ENCODE assay signal across 14 mouse cellular contexts in genomic region chr7:145173563-145173962, GRCm38 (mm10). TPM values are rescaled to one million over a fixed set of nuclear protein-coding genes. Genes with fewer than 3 reads are reported as not detected.
A peak's percentile ranks its signal among the peaks of the same experiment; 100 is the strongest.
DNase-seq lines count a peak whose midpoint lies in the region; ATAC-seq and TF ChIP-seq lines count a peak whose summit lies in the region.
"Had no signal": no experiment of that assay in that cellular context is flagged by ENCODE, and none has a peak within 500 bp of the region (broad histone marks: within the 10 kb centered on the region; RNA-seq: fewer than 3 reads in every experiment).

No protein-coding gene starts in this region.

- TF ChIP-seq CTCF in forebrain, postnatal 0 days (IDR thresholded peaks at IDR 0.05; ENCODE audit: low read depth): no peak
- TF ChIP-seq CTCF in ES-Bruce4 (IDR thresholded peaks at IDR 0.05; ENCODE audit: low read depth, low read length): no peak

- H3K4me3 ChIP-seq in forebrain, embryonic 10.5 days: no peak overlapping the region
- H3K4me3 ChIP-seq in forebrain, postnatal 0 days (ENCODE audit: low read depth, low read length): no peak overlapping the region
- no peak overlapping the region for H3K4me3 ChIP-seq in ES-Bruce4 (ENCODE audit: low read depth, low read length)
- H3K4me3 ChIP-seq in hindbrain, embryonic 11.5 days (ENCODE audit: low read depth, low read length): no peak overlapping the region
- H3K4me3 ChIP-seq in midbrain, embryonic 14.5 days (replicated peaks; ENCODE audit: low read depth, low read length): no peak overlapping the region
- H3K4me3 ChIP-seq: heart, embryonic 13.5 days; intestine, embryonic 15.5 days had no signal

- 63% methylated on average over 15 of the region's 15 CpGs for WGBS in forebrain, embryonic 10.5 days
- 28% methylated on average over 15 of the region's 15 CpGs for WGBS in forebrain, postnatal 0 days
- WGBS in hindbrain, embryonic 11.5 days: 36% methylated on average over 15 of the region's 15 CpGs
- 17% methylated on average over 15 of the region's 15 CpGs for WGBS in midbrain, embryonic 14.5 days

- no peak for TF ChIP-seq POLR2A in ES-Bruce4 (IDR thresholded peaks at IDR 0.05; ENCODE audit: insufficient read depth, low read length)

- no peaks in the 10 kb centered on the region for H3K36me3 ChIP-seq in forebrain, embryonic 10.5 days (replicated peaks)
- H3K36me3 ChIP-seq in forebrain, postnatal 0 days (ENCODE audit: insufficient read depth): no peaks in the 10 kb centered on the region
- H3K36me3 ChIP-seq in ES-Bruce4 (ENCODE audit: control insufficient read depth, insufficient read depth, low read length, poor library complexity, severe bottlenecking): no peaks in the 10 kb centered on the region
- no peaks in the 10 kb centered on the region for H3K36me3 ChIP-seq in hindbrain, embryonic 11.5 days (ENCODE audit: control insufficient read depth, insufficient read depth, low read length)
- H3K36me3 ChIP-seq in midbrain, embryonic 14.5 days (ENCODE audit: control insufficient read depth, insufficient read depth, low read length): no peaks in the 10 kb centered on the region
- H3K36me3 ChIP-seq: heart, embryonic 13.5 days; intestine, embryonic 15.5 days had no signal

- no peak overlapping the region for H3K9ac ChIP-seq in forebrain, postnatal 0 days
- peak overlapping the region; percentile 51 for H3K9ac ChIP-seq in ES-Bruce4 (ENCODE audit: low read depth, poor library complexity, severe bottlenecking)
- H3K9ac ChIP-seq in hindbrain, embryonic 11.5 days (ENCODE audit: low read depth, low read length): no peak overlapping the region
- H3K9ac ChIP-seq in midbrain, embryonic 14.5 days (replicated peaks; ENCODE audit: low read length): no peak overlapping the region; the same call in 1 of the 2 replicates
- H3K9ac ChIP-seq: heart, embryonic 13.5 days; intestine, embryonic 15.5 days had no signal

- no peak for TF ChIP-seq EP300 in ES-Bruce4 (IDR thresholded peaks at IDR 0.05; ENCODE audit: insufficient read depth, low read depth, low read length)

- DNase-seq in forebrain, embryonic 10.5 days (ENCODE audit: extremely low spot score, low spot score): no peak
- no peak for DNase-seq in forebrain, postnatal 0 days
- DNase-seq in hindbrain, embryonic 11.5 days (ENCODE audit: low spot score): peak; percentile 14
- no peak for DNase-seq in midbrain, embryonic 14.5 days
- no peak for DNase-seq in frontal cortex, postnatal 14 days (ENCODE audit: low spot score in 2 of 2)
- no peak for DNase-seq in spleen, postnatal 10 days (ENCODE audit: low spot score in 2 of 2)
- no peak for DNase-seq in frontal cortex, postnatal 36 days (ENCODE audit: low spot score in 2 of 2)
- DNase-seq: cerebellum, postnatal 36 days; gastrocnemius, postnatal 25 days; thymus, postnatal 14 days had no signal

- no peak overlapping the region for H3K4me2 ChIP-seq in forebrain, postnatal 0 days (ENCODE audit: low read depth)
- H3K4me2 ChIP-seq in hindbrain, embryonic 11.5 days (replicated peaks; ENCODE audit: low read depth, low read length): no peak overlapping the region
- H3K4me2 ChIP-seq in midbrain, embryonic 14.5 days (ENCODE audit: low read length): peak overlapping the region; percentile 38
- H3K4me2 ChIP-seq: heart, embryonic 13.5 days had no signal

- H3K9me3 ChIP-seq in forebrain, embryonic 10.5 days: no peaks in the 10 kb centered on the region
- H3K9me3 ChIP-seq in forebrain, postnatal 0 days (ENCODE audit: low read length): no peaks in the 10 kb centered on the region
- H3K9me3 ChIP-seq in ES-Bruce4 (replicated peaks; ENCODE audit: control insufficient read depth, insufficient read depth, low read length, poor library complexity, severe bottlenecking): no peaks in the 10 kb centered on the region
- H3K9me3 ChIP-seq in hindbrain, embryonic 11.5 days (ENCODE audit: control insufficient read depth, low read length): no peaks in the 10 kb centered on the region
- H3K9me3 ChIP-seq in midbrain, embryonic 14.5 days (ENCODE audit: control insufficient read depth, low read length): no peaks in the 10 kb centered on the region
- H3K9me3 ChIP-seq: heart, embryonic 13.5 days; intestine, embryonic 15.5 days had no signal

- ATAC-seq in forebrain, postnatal 0 days: no peak
- peak; percentile 56; the same call in 1 of the 2 replicates for ATAC-seq in hindbrain, embryonic 11.5 days (ENCODE audit: low FRiP score)
- ATAC-seq in midbrain, embryonic 14.5 days (ENCODE audit: low FRiP score, low TSS enrichment): no peak; the same call in 1 of the 2 replicates

- peak overlapping the region; percentile 83 for H3K27ac ChIP-seq in forebrain, embryonic 10.5 days
- no peak overlapping the region for H3K27ac ChIP-seq in forebrain, postnatal 0 days (ENCODE audit: low read depth, low read length)
- peak overlapping the region; percentile 42; the same call in 1 of the 2 replicates for H3K27ac ChIP-seq in ES-Bruce4 (ENCODE audit: insufficient read depth, low read length)
- H3K27ac ChIP-seq in hindbrain, embryonic 11.5 days (ENCODE audit: low read depth, low read length): peak overlapping the region; percentile 61
- 0 out of 2 replicates have a peak overlapping the region, but pooled peaks have one; percentile 50 for H3K27ac ChIP-seq in midbrain, embryonic 14.5 days (replicated peaks; ENCODE audit: low read depth, low read length)
- H3K27ac ChIP-seq: heart, embryonic 13.5 days; intestine, embryonic 15.5 days had no signal

- H3K4me1 ChIP-seq in forebrain, embryonic 10.5 days: peaks cover 56% of the 10 kb centered on the region
- H3K4me1 ChIP-seq in forebrain, postnatal 0 days (ENCODE audit: insufficient read depth): no peaks in the 10 kb centered on the region
- H3K4me1 ChIP-seq in ES-Bruce4 (ENCODE audit: control insufficient read depth, insufficient read depth, low read length): peaks cover 7% of the 10 kb centered on the region
- peaks cover 7% of the 10 kb centered on the region; the same call in 1 of the 2 replicates for H3K4me1 ChIP-seq in hindbrain, embryonic 11.5 days (replicated peaks; ENCODE audit: control insufficient read depth, insufficient read depth, low read length)
- peaks cover 13% of the 10 kb centered on the region for H3K4me1 ChIP-seq in midbrain, embryonic 14.5 days (ENCODE audit: control insufficient read depth, insufficient read depth, low read length)

- peaks cover 59% of the 10 kb centered on the region for H3K27me3 ChIP-seq in forebrain, embryonic 10.5 days (ENCODE audit: poor library complexity, severe bottlenecking)
- no peaks in the 10 kb centered on the region for H3K27me3 ChIP-seq in forebrain, postnatal 0 days (ENCODE audit: insufficient read depth, low read length)
- no peaks in the 10 kb centered on the region for H3K27me3 ChIP-seq in ES-Bruce4 (ENCODE audit: control insufficient read depth, insufficient read depth, low read length, poor library complexity, severe bottlenecking)
- H3K27me3 ChIP-seq in hindbrain, embryonic 11.5 days (ENCODE audit: control insufficient read depth, insufficient read depth, low read length): no peaks in the 10 kb centered on the region
- H3K27me3 ChIP-seq in midbrain, embryonic 14.5 days (ENCODE audit: control insufficient read depth, insufficient read depth, low read length): no peaks in the 10 kb centered on the region
- H3K27me3 ChIP-seq: intestine, embryonic 15.5 days had no signal

RNA-seq across cellular contexts. Expression of gene 1810010D01Rik, which starts 34.4 kb away (rescaled TPM):
- 0.16 and 0.31 TPM in 2 replicates for polyA plus RNA-seq in forebrain, embryonic 10.5 days (2016; fragmentation: Nextera tagmentation; extraction: Ambion mirVana)
- 0.31 and 1.00 TPM in 2 replicates for total RNA-seq in forebrain, postnatal 0 days (2014; rRNA removed)
- 0.25 TPM in 1 of 2 replicates, not detected in the other for polyA plus RNA-seq in forebrain, postnatal 0 days (2015; fragmentation: Nextera tagmentation; extraction: Ambion mirVana)
- polyA plus RNA-seq in ES-Bruce4 (2011; ENCODE audit: insufficient read depth, insufficient read length, low read depth, missing spikeins): 0.91 and 4.5 TPM in 2 replicates
- 0.97 TPM in 1 of 2 replicates, not detected in the other for polyA plus RNA-seq in hindbrain, embryonic 11.5 days (2014; fragmentation: Nextera tagmentation; extraction: Ambion mirVana)
- 0.33 TPM in 1 of 2 replicates, not detected in the other for polyA plus RNA-seq in midbrain, embryonic 14.5 days (2014; fragmentation: Nextera tagmentation; extraction: Ambion mirVana)
- total RNA-seq: gastrocnemius, postnatal 25 days had no signal
- polyA plus RNA-seq: limb, embryonic 11.5 days had no signal
